Mouse (Mus musculus) megakaryocyte, embryonic 14.5 days (primary cell): ENCODE results near the gene Ercc6.

Experiments
- FLI1 ChIP-seq: IDR thresholded peaks from 2 replicates; pipeline ENCODE4 v1.6.1; 2012; ENCODE audit warnings: low read length, inconsistent platforms, mixed read lengths
- GATA1 ChIP-seq: IDR thresholded peaks from 3 replicates; pipeline ENCODE4 v1.6.1; 2012; ENCODE audit warnings: mixed read lengths, low read length, inconsistent platforms, borderline replicate concordance

DNA sequence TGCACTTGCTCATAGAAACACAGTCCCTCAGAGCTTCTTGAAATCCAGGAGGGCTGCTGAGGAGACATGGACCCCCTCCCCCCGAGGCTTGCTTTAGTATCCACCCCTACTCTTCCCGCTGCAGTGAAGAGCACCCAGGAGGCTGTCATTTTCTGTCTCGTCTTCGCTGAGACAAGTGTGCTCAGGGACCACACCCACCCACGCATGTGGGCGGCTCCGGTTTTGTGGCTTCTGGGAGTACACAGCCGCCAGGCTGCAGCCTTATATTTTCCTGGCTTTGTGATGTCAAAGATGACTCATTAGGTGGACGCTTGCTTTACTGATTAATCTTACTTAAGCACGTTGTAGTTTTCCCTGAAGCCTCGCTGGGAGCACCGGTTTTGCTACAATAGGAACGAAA, 20.8 kb upstream of the Ercc6 start:
- no peak for TF ChIP-seq GATA1
- no peak for TF ChIP-seq FLI1
